Mouse (Mus musculus): ENCODE results near the gene 4931414P19Rik. TPM values are rescaled to one million over a fixed set of nuclear protein-coding genes. Genes with fewer than 3 reads are reported as not detected.
A peak's percentile ranks its signal among the peaks of the same experiment; 100 is the strongest.

Gene 4931414P19Rik
- total and polyA plus RNA-seq, 3 experiments = 2.4 to 6.4 (median 5.9) TPM

DNA sequence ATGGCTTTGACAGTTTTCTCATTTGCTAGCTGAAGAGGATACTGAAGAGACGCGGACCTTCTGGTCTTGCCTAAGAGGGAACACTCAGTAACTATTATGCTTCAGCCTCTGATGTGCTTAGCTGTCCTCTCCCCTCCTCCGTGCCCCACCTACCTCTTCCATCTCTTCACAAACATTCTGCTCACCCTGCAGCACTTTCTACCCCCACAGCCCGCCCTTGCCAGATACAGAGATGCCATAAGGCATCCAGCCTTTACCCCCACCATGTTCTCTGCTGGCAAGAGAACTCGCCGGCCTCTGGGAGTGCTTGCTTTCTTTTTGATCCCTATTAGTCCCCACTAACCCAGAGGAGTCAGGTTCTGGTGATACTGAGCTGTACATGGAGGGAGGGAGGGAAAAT is 4.9 kb upstream of the 4931414P19Rik start:
- H3K79me2 ChIP-seq (replicated peaks; ENCODE audit: control insufficient read depth, insufficient read depth, low read length) = no peaks in the 10 kb centered on the region
- WGBS = 83% methylated on average over 6 of the region's 6 CpGs
- no peak for TF ChIP-seq POLR2A (IDR thresholded peaks at IDR 0.05; ENCODE audit: insufficient read depth, low read depth, low read length)
- no peak for TF ChIP-seq EP300 (IDR thresholded peaks at IDR 0.05; ENCODE audit: insufficient read depth, low read depth, low read length)
- TF ChIP-seq CTCF (IDR thresholded peaks at IDR 0.05) = no peak
- H3K4me3 ChIP-seq = no peak overlapping the region
- no peaks in the 10 kb centered on the region for H3K36me3 ChIP-seq (ENCODE audit: control insufficient read depth, insufficient read depth, low read length)
- intact Hi-C loops (cut with DNase I) = loop anchor here (5.0 kb wide), 1 partner anchor 43 kb away; no protein-coding TSS in a partner anchor
- H3K27me3 ChIP-seq (ENCODE audit: control insufficient read depth, insufficient read depth, low read length) = no peaks in the 10 kb centered on the region
- no peaks in the 10 kb centered on the region for H3K4me1 ChIP-seq (ENCODE audit: control insufficient read depth, insufficient read depth, low read length)
- no peak for DNase-seq
- no peak overlapping the region for H3K27ac ChIP-seq
- H3K9ac ChIP-seq (ENCODE audit: low read depth, low read length) = no peak overlapping the region

DNA sequence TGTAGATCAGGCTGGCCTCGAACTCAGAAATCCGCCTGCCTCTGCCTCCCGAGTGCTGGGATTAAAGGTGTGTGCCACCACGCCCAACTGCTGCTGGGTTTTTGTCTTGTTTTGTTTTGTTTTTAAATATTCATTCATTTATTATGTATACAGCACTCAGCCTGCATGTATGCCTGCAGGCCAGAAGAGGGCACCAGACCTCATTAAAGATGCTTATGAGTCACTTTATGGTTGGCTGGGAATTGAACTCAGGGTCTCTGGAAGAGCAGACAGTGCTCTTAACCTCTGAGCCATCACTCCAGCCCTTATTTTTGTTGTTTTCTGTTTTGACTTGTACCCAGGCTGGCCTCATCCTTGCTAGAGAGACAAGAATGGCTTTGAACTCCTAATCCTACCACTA is 4.2 kb upstream of the 4931414P19Rik start:
- Histone ChIP-seq H3K4me1 (ENCODE audit: control insufficient read depth, insufficient read depth, low read length) (no peaks in the 10 kb centered on the region), H3K79me2 (replicated peaks; ENCODE audit: control insufficient read depth, insufficient read depth, low read length) (no peaks in the 10 kb centered on the region), H3K27ac (no peak overlapping the region), H3K27me3 (ENCODE audit: control insufficient read depth, insufficient read depth, low read length) (no peaks in the 10 kb centered on the region), H3K36me3 (ENCODE audit: control insufficient read depth, insufficient read depth, low read length) (no peaks in the 10 kb centered on the region; the same call in 1 of the 2 replicates), H3K4me3 (no peak overlapping the region), H3K9ac (ENCODE audit: low read depth, low read length) (no peak overlapping the region)
- no peak for TF ChIP-seq EP300 (IDR thresholded peaks at IDR 0.05; ENCODE audit: insufficient read depth, low read depth, low read length)
- TF ChIP-seq CTCF (IDR thresholded peaks at IDR 0.05) = peak; percentile 72
- no peak for TF ChIP-seq POLR2A (IDR thresholded peaks at IDR 0.05; ENCODE audit: insufficient read depth, low read depth, low read length)
- intact Hi-C loops (cut with DNase I) = loop anchor here (5.0 kb wide), 2 partner anchors 43 to 77 kb away; partner anchors contain the start of genes 1700123O20Rik and Acin1
- DNase-seq = no peak
- 83% methylated on average over 4 of the region's 4 CpGs for WGBS

DNA sequence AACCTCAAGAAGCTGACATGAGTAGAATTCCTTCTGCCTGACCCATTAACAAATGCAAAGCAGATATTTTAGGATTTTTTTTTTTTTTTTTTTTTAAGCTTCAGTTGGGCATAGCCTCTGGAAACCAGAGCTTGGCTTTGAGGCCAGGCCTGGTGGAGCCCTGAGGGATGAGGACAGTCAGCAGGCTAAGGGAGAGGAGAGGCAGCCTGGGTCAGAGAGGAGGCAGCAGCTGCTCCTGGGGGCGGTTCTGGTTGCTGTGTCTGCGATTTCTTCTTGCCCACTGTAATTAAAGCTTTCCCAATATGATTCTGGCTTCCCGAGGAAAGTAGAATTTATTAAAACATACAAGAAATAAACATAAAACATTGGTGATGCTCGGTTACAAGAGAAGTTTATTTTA is 3.5 kb upstream of the 4931414P19Rik start:
- no peak for DNase-seq
- intact Hi-C loops (cut with DNase I) = loop anchor here (5.0 kb wide), 1 partner anchor 78 kb away; the partner anchor contains the start of genes 1700123O20Rik and Acin1
- 75% methylated on average over 4 of the region's 4 CpGs for WGBS

DNA sequence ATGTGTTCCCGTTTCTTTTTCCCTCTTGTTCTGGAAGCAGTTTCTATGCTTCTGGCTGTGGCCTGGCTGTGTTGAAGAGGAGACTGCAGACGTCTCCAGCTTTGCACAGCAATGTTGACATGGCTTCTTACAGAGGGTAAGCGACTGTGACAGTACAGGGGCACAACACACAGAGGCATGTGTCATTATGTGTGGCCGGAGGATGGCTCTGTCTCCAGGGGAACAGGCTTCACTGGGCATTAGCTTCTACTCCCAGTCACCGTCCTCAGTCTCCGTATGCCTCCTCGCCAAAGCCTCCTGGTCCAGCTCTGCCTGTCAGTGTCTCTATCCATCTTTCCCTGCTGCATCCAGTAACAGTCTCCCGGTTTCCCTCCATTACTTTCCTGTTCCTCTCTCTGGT is 1.4 kb upstream of the 4931414P19Rik start:
- no peak overlapping the region for H3K4me3 ChIP-seq
- no peak for DNase-seq
- H3K36me3 ChIP-seq (ENCODE audit: control insufficient read depth, insufficient read depth, low read length) = no peaks in the 10 kb centered on the region; the same call in 1 of the 2 replicates
- H3K9ac ChIP-seq (ENCODE audit: low read depth, low read length) = no peak overlapping the region
- intact Hi-C loops (cut with DNase I) = loop anchor here (5.0 kb wide), 1 partner anchor 80 kb away; the partner anchor contains the start of genes 1700123O20Rik and Acin1
- H3K4me1 ChIP-seq (ENCODE audit: control insufficient read depth, insufficient read depth, low read length) = peaks cover 4% of the 10 kb centered on the region
- TF ChIP-seq EP300 (IDR thresholded peaks at IDR 0.05; ENCODE audit: insufficient read depth, low read depth, low read length) (no peak), POLR2A (IDR thresholded peaks at IDR 0.05; ENCODE audit: insufficient read depth, low read depth, low read length) (no peak), CTCF (IDR thresholded peaks at IDR 0.05) (no peak)
- no peaks in the 10 kb centered on the region for H3K79me2 ChIP-seq (replicated peaks; ENCODE audit: control insufficient read depth, insufficient read depth, low read length)
- no peaks in the 10 kb centered on the region for H3K27me3 ChIP-seq (ENCODE audit: control insufficient read depth, insufficient read depth, low read length)
- WGBS = 65% methylated on average over 8 of the region's 8 CpGs
- H3K27ac ChIP-seq = no peak overlapping the region

More for the DNA sequence above, 3.5 kb upstream of the 4931414P19Rik start:
- no peaks in the 10 kb centered on the region for H3K79me2 ChIP-seq (replicated peaks; ENCODE audit: control insufficient read depth, insufficient read depth, low read length)
- TF ChIP-seq EP300 (IDR thresholded peaks at IDR 0.05; ENCODE audit: insufficient read depth, low read depth, low read length) = no peak
- TF ChIP-seq POLR2A (IDR thresholded peaks at IDR 0.05; ENCODE audit: insufficient read depth, low read depth, low read length) = no peak
- TF ChIP-seq CTCF (IDR thresholded peaks at IDR 0.05) = no peak
- H3K27me3 ChIP-seq (ENCODE audit: control insufficient read depth, insufficient read depth, low read length) = no peaks in the 10 kb centered on the region
- no peak overlapping the region for H3K27ac ChIP-seq
- H3K9ac ChIP-seq (ENCODE audit: low read depth, low read length) = no peak overlapping the region
- H3K4me3 ChIP-seq = no peak overlapping the region
- H3K36me3 ChIP-seq (ENCODE audit: control insufficient read depth, insufficient read depth, low read length) = no peaks in the 10 kb centered on the region; the same call in 1 of the 2 replicates
- no peaks in the 10 kb centered on the region for H3K4me1 ChIP-seq (ENCODE audit: control insufficient read depth, insufficient read depth, low read length)

DNA sequence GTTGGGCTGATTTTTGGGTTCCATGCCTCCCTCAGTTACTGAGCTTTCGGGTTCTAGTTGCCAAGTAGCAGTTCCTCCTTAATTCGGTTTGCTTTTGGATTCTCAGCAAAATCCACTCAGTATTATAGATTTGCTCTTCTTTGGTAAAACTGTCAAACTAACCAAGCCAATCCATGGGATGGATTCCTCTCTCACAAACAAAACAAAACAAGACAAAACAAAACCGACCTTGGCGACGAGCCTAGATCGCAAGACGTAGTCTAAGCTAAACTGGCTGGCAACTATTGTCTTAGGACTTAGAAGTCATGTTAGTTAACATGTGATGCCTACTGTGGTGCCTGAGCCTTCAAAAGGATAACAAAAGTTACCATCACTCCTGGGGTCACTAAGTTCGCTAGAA is 2.1 kb downstream of the 4931414P19Rik start:
- DNase-seq = no peak
- TF ChIP-seq EP300 (IDR thresholded peaks at IDR 0.05; ENCODE audit: insufficient read depth, low read depth, low read length) (no peak), CTCF (IDR thresholded peaks at IDR 0.05) (no peak), POLR2A (IDR thresholded peaks at IDR 0.05; ENCODE audit: insufficient read depth, low read depth, low read length) (no peak)
- peaks cover 4% of the 10 kb centered on the region for H3K4me1 ChIP-seq (ENCODE audit: control insufficient read depth, insufficient read depth, low read length)
- 81% methylated on average over 8 of the region's 8 CpGs for WGBS
- H3K79me2 ChIP-seq (replicated peaks; ENCODE audit: control insufficient read depth, insufficient read depth, low read length) = no peaks in the 10 kb centered on the region
- H3K9ac ChIP-seq (ENCODE audit: low read depth, low read length) = no peak overlapping the region
- H3K36me3 ChIP-seq (ENCODE audit: control insufficient read depth, insufficient read depth, low read length) = no peaks in the 10 kb centered on the region; the same call in 1 of the 2 replicates
- intact Hi-C loops (cut with DNase I) = loop anchor here (2.0 kb wide), 1 partner anchor 49 kb away; the partner anchor contains the start of gene Haus4
- peak overlapping the region; percentile 97 for H3K27ac ChIP-seq
- no peaks in the 10 kb centered on the region for H3K27me3 ChIP-seq (ENCODE audit: control insufficient read depth, insufficient read depth, low read length)
- H3K4me3 ChIP-seq = peak overlapping the region; percentile 75

DNA sequence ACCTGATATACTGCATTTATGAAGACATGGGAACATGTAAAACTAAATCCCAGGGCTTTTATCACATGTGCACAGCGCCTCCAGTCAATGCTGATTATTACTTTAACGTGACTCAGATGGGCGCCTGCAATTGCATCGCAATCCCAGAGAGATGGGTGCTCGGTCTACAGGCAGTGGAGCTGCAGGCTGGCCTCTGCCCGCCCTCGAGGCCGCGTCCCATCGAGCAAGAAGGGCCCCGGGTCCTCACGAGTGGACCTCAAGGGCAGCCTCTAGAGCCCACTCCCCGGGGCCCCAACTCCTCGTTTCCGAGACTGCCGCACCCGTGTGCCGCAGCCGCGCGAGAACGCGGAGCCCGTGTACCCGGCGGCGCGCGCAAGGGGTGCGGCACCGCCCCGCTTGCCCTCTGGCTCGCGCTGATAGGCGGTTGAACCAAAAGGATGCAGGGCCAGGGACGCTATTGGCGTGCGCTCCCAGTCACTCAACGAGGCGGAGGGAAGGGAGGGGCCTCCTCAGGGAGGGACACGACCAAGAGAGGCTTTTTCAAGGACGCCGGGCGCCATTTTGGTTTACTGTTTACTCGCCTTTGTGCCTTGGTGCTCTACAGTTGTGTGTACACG is 2.6 kb downstream of the 4931414P19Rik start:
- peak; percentile 94 to 98 for DNase-seq
- H3K4me3 ChIP-seq = peak overlapping the region; percentile 75
- H3K27me3 ChIP-seq (ENCODE audit: control insufficient read depth, insufficient read depth, low read length) = no peaks in the 10 kb centered on the region
- intact Hi-C loops (cut with DNase I) = loop anchor here (2.0 kb wide), 1 partner anchor 48 kb away; the partner anchor contains the start of gene Haus4
- no peaks in the 10 kb centered on the region for H3K79me2 ChIP-seq (replicated peaks; ENCODE audit: control insufficient read depth, insufficient read depth, low read length)
- peaks cover 4% of the 10 kb centered on the region for H3K4me1 ChIP-seq (ENCODE audit: control insufficient read depth, insufficient read depth, low read length)
- H3K36me3 ChIP-seq (ENCODE audit: control insufficient read depth, insufficient read depth, low read length) = no peaks in the 10 kb centered on the region; the same call in 1 of the 2 replicates
- peak overlapping the region; percentile 88 for H3K9ac ChIP-seq (ENCODE audit: low read depth, low read length)
- TF ChIP-seq POLR2A (IDR thresholded peaks at IDR 0.05; ENCODE audit: insufficient read depth, low read depth, low read length) = peak; percentile 77
- TF ChIP-seq CTCF (IDR thresholded peaks at IDR 0.05) = no peak
- WGBS = under 1% methylated on average over 46 of the region's 46 CpGs
- peak overlapping the region; percentile 97 for H3K27ac ChIP-seq

All from heart, adult 2 months (tissue).